Mouse (Mus musculus) liver, adult 2 months (tissue): ENCODE results near the gene Ppp3ca. TPM values are rescaled to one million over a fixed set of nuclear protein-coding genes. Genes with fewer than 3 reads are reported as not detected.
A peak's percentile ranks its signal among the peaks of the same experiment; 100 is the strongest.

Experiments
- DNase-seq: peaks from one replicate; pipeline ENCODE4 v3.0.0-alpha.2; 2011; ENCODE audit warnings: low read depth, low spot score; ENCODE audit errors: extremely low read depth
- H3K27ac ChIP-seq: fragments of 200-500 bp; replicated peaks from 2 replicates; pipeline ENCODE4 v1.5.1; 2012; ENCODE audit warnings: low read depth, mild to moderate bottlenecking, control low read depth, inconsistent platforms, low read length; ENCODE audit not compliant: insufficient read depth
- H3K27me3 ChIP-seq: fragments of 200-500 bp; 2 replicates; pipeline ENCODE4 v1.6.1; 2012; ENCODE audit warnings: mild to moderate bottlenecking, moderate library complexity, low read length, inconsistent platforms; ENCODE audit not compliant: control insufficient read depth, insufficient read depth
- H3K36me3 ChIP-seq: fragments of 200-500 bp; 2 replicates; pipeline ENCODE4 v1.6.1; 2012; ENCODE audit warnings: low read length, inconsistent platforms; ENCODE audit not compliant: control insufficient read depth, insufficient read depth
- H3K4me1 ChIP-seq: fragments of 200-500 bp; 2 replicates; pipeline ENCODE4 v1.6.1; 2011; ENCODE audit warnings: low read length; ENCODE audit not compliant: control insufficient read depth, insufficient read depth
- H3K4me3 ChIP-seq: fragments of 200-500 bp; 2 replicates; pipeline ENCODE4 v1.5.1; 2011; ENCODE audit warnings: low read depth, mild to moderate bottlenecking, control low read depth, low read length, moderate library complexity; ENCODE audit not compliant: insufficient read depth
- H3K79me2 ChIP-seq: fragments of 200-500 bp; 2 replicates; pipeline ENCODE4 v1.6.1; 2012; ENCODE audit warnings: inconsistent platforms, mild to moderate bottlenecking, low read length, moderate library complexity; ENCODE audit not compliant: control insufficient read depth, insufficient read depth
- H3K9ac ChIP-seq: fragments of 200-500 bp; 2 replicates; pipeline ENCODE4 v1.6.1; 2012; ENCODE audit warnings: low read depth, mild to moderate bottlenecking, control low read depth, inconsistent platforms, low read length
- CTCF ChIP-seq: fragments of 200-500 bp; IDR thresholded peaks from 2 replicates; pipeline ENCODE4 v1.5.1; 2011; ENCODE audit warnings: low read depth, low read length, control low read depth
- POLR2A ChIP-seq: fragments of 200-500 bp; IDR thresholded peaks from 2 replicates; pipeline ENCODE4 v1.6.1; 2011; ENCODE audit warnings: low read length, control low read depth; ENCODE audit not compliant: insufficient read depth; ENCODE audit errors: extremely low read depth
- WGBS: fragments of 180-500 bp; shearing (Covaris S2); methylation state at CpG from one replicate; pipeline ENCODE4 v1.1.7; 2018; 5-methylcytosine and 5-hydroxymethylcytosine counted together
- polyA plus RNA-seq: library from polyadenylated mRNA; depleted of rRNA; stranded (reverse); fragments of >200 nt; gene quantifications from 2 replicates; pipeline ENCODE4 v1.2.3, GENCODE M21; 2012
- total RNA-seq: library from RNA; depleted of rRNA; stranded (reverse); fragments of >200 nt; gene quantifications from 2 replicates; pipeline ENCODE4 v1.2.3, GENCODE M21; 2014

Ppp3ca gene
- total and polyA plus RNA-seq, 2 experiments: 9.8 to 23.0 TPM

- H3K36me3 ChIP-seq: no peaks in the 10 kb centered on the region
- no peaks in the 10 kb centered on the region for H3K27me3 ChIP-seq
- DNase-seq: no peak
- H3K4me1 ChIP-seq: peaks cover 15% of the 10 kb centered on the region
- no peak overlapping the region for H3K9ac ChIP-seq
- no peak overlapping the region for H3K27ac ChIP-seq
- TF ChIP-seq POLR2A (no peak), CTCF (no peak)
- H3K4me3 ChIP-seq: no peak overlapping the region
- 79% methylated on average over 2 of the region's 2 CpGs for WGBS
- peaks cover 30% of the 10 kb centered on the region for H3K79me2 ChIP-seq
Measured at GRCm38 (mm10) chr3:136702861-136703260, 32.9 kb downstream of the Ppp3ca start.

GRCm38 (mm10) chr3:136704515-136705247, 34.8 kb downstream of the Ppp3ca start:
- H3K27ac ChIP-seq: no peak overlapping the region

GRCm38 (mm10) chr3:136706048-136706447, 36.1 kb downstream of the Ppp3ca start:
- WGBS: 90% methylated on average over 4 of the region's 4 CpGs
- TF ChIP-seq POLR2A: no peak
- no peak for TF ChIP-seq CTCF
- no peak for DNase-seq
- Histone ChIP-seq H3K36me3 (no peaks in the 10 kb centered on the region), H3K79me2 (peaks cover 21% of the 10 kb centered on the region; the same call in 1 of the 2 replicates), H3K27me3 (no peaks in the 10 kb centered on the region), H3K27ac (no peak overlapping the region), H3K4me3 (no peak overlapping the region), H3K4me1 (peaks cover 15% of the 10 kb centered on the region), H3K9ac (no peak overlapping the region)

More at GRCm38 (mm10) chr3:136704515-136705247, 34.8 kb downstream of the Ppp3ca start:
- H3K27me3 ChIP-seq: no peaks in the 10 kb centered on the region
- H3K4me1 ChIP-seq: peaks cover 15% of the 10 kb centered on the region
- H3K4me3 ChIP-seq: no peak overlapping the region
- TF ChIP-seq CTCF: no peak
- TF ChIP-seq POLR2A: no peak
- WGBS: 72% methylated on average over 12 of the region's 12 CpGs
- no peaks in the 10 kb centered on the region for H3K36me3 ChIP-seq
- H3K79me2 ChIP-seq: peaks cover 25% of the 10 kb centered on the region
- no peak overlapping the region for H3K9ac ChIP-seq
- DNase-seq: no peak

GRCm38 (mm10) chr3:136706771-136707170, 36.8 kb downstream of the Ppp3ca start:
- H3K27me3 ChIP-seq: no peaks in the 10 kb centered on the region
- no peak overlapping the region for H3K27ac ChIP-seq
- WGBS: 96% methylated on average over 7 of the region's 7 CpGs
- H3K4me3 ChIP-seq: no peak overlapping the region
- no peaks in the 10 kb centered on the region for H3K36me3 ChIP-seq
- DNase-seq: no peak
- peaks cover 15% of the 10 kb centered on the region for H3K4me1 ChIP-seq
- TF ChIP-seq POLR2A (no peak), CTCF (no peak)
- peaks cover 17% of the 10 kb centered on the region; the same call in 1 of the 2 replicates for H3K79me2 ChIP-seq
- H3K9ac ChIP-seq: no peak overlapping the region

- peaks cover 16% of the 10 kb centered on the region; the same call in 1 of the 2 replicates for H3K79me2 ChIP-seq
- H3K36me3 ChIP-seq: no peaks in the 10 kb centered on the region
- WGBS: 63% methylated on average over 3 of the region's 3 CpGs
- peaks cover 15% of the 10 kb centered on the region for H3K4me1 ChIP-seq
- TF ChIP-seq CTCF (no peak), POLR2A (no peak)
- no peak overlapping the region for H3K27ac ChIP-seq
- H3K27me3 ChIP-seq: no peaks in the 10 kb centered on the region
- no peak overlapping the region for H3K9ac ChIP-seq
- no peak overlapping the region for H3K4me3 ChIP-seq
- DNase-seq: no peak
Measured at GRCm38 (mm10) chr3:136707222-136708019, 37.5 kb downstream of the Ppp3ca start.

GRCm38 (mm10) chr3:136708230-136708629, 38.3 kb downstream of the Ppp3ca start:
- Histone ChIP-seq H3K27me3 (no peaks in the 10 kb centered on the region), H3K27ac (no peak overlapping the region), H3K79me2 (peaks cover 16% of the 10 kb centered on the region; the same call in 1 of the 2 replicates), H3K4me3 (no peak overlapping the region), H3K36me3 (no peaks in the 10 kb centered on the region), H3K4me1 (peaks cover 13% of the 10 kb centered on the region), H3K9ac (no peak overlapping the region)
- WGBS: 60% methylated on average over 1 of the region's 1 CpGs
- TF ChIP-seq CTCF (no peak), POLR2A (no peak)
- DNase-seq: peak; percentile 58
